Mouse (Mus musculus) liver, embryonic 12.5 days (tissue): ENCODE results near the gene Cacna2d3. TPM values are rescaled to one million over a fixed set of nuclear protein-coding genes. Genes with fewer than 3 reads are reported as not detected.

Experiments used
- ATAC-seq: fragments of 200-750 bp; cut with Nextera tagmentation; 2 replicates; pipeline ENCODE4 v1.8.0; 2017; ENCODE audit warnings: moderate number of reproducible peaks, mild to moderate bottlenecking, moderate library complexity
- H3K27ac ChIP-seq: fragments of 300-500 bp; sonication (generic); 2 replicates; pipeline ENCODE4 v1.5.1; 2016; ENCODE audit warnings: mild to moderate bottlenecking
- H3K27me3 ChIP-seq: fragments of 300-500 bp; sonication (generic); replicated peaks from 2 replicates; pipeline ENCODE4 v1.6.1; 2016; ENCODE audit warnings: mild to moderate bottlenecking, moderate library complexity
- H3K36me3 ChIP-seq: fragments of 300-500 bp; sonication (generic); 2 replicates; pipeline ENCODE4 v1.6.1; 2016; ENCODE audit warnings: mild to moderate bottlenecking, moderate library complexity
- H3K4me1 ChIP-seq: fragments of 300-500 bp; sonication (generic); 2 replicates; pipeline ENCODE4 v1.6.1; 2016
- H3K4me2 ChIP-seq: fragments of 300-500 bp; sonication (generic); 2 replicates; pipeline ENCODE4 v1.6.1; 2016; ENCODE audit warnings: mild to moderate bottlenecking, moderate library complexity
- H3K4me3 ChIP-seq: fragments of 300-500 bp; sonication (generic); 2 replicates; pipeline ENCODE4 v1.5.1; 2016; ENCODE audit warnings: mild to moderate bottlenecking, moderate library complexity
- H3K9ac ChIP-seq: fragments of 300-500 bp; sonication (generic); 2 replicates; pipeline ENCODE4 v1.6.1; 2016; ENCODE audit warnings: mild to moderate bottlenecking, moderate library complexity
- H3K9me3 ChIP-seq: fragments of 300-500 bp; sonication (generic); replicated peaks from 2 replicates; pipeline ENCODE4 v1.6.1; 2016; ENCODE audit warnings: mild to moderate bottlenecking, moderate library complexity
- WGBS: fragments of 180-500 bp; shearing (Covaris S2); methylation state at CpG from one replicate; pipeline ENCODE4 v1.1.7; 2016; ENCODE audit not compliant: insufficient replicate concordance; 5-methylcytosine and 5-hydroxymethylcytosine counted together
- polyA plus RNA-seq: library from polyadenylated mRNA; unstranded; fragments of >200 nt; fragmentation: Nextera tagmentation; extraction: Ambion mirVana; gene quantifications from 2 replicates; pipeline ENCODE4 v1.2.1, GENCODE M21; 2016

Cacna2d3 gene
- polyA plus RNA-seq, 1 experiment from 2014 or later, result 0.39 TPM

GRCm38 (mm10) chr14:28887373-28887772 lies 834.3 kb downstream of the Cacna2d3 start:
- no peak overlapping the region for H3K4me2 ChIP-seq
- H3K9me3 ChIP-seq, result no peaks in the 10 kb centered on the region
- H3K27ac ChIP-seq, result no peak overlapping the region
- WGBS, result 74% methylated on average over 1 of the region's 1 CpGs
- no peaks in the 10 kb centered on the region for H3K27me3 ChIP-seq
- no peak for ATAC-seq
- no peak overlapping the region for H3K4me3 ChIP-seq
- no peak overlapping the region for H3K9ac ChIP-seq
- H3K4me1 ChIP-seq, result no peaks in the 10 kb centered on the region
- H3K36me3 ChIP-seq, result no peaks in the 10 kb centered on the region

GRCm38 (mm10) chr14:28886661-28887060 lies 835.0 kb downstream of the Cacna2d3 start:
- no peak overlapping the region for H3K9ac ChIP-seq
- no peaks in the 10 kb centered on the region for H3K9me3 ChIP-seq
- H3K36me3 ChIP-seq, result no peaks in the 10 kb centered on the region
- no peak overlapping the region for H3K4me2 ChIP-seq
- H3K4me1 ChIP-seq, result no peaks in the 10 kb centered on the region
- 70% methylated on average over 4 of the region's 4 CpGs for WGBS
- H3K4me3 ChIP-seq, result no peak overlapping the region
- H3K27me3 ChIP-seq, result no peaks in the 10 kb centered on the region
- ATAC-seq, result no peak
- no peak overlapping the region for H3K27ac ChIP-seq

- WGBS, result 69% methylated on average over 6 of the region's 6 CpGs
Observed at GRCm38 (mm10) chr14:28870983-28871382, 850.7 kb downstream of the Cacna2d3 start.

GRCm38 (mm10) chr14:28870382-28870781 lies 851.3 kb downstream of the Cacna2d3 start:
- Histone ChIP-seq H3K4me2 (no peak overlapping the region), H3K4me1 (no peaks in the 10 kb centered on the region), H3K27ac (no peak overlapping the region), H3K9me3 (no peaks in the 10 kb centered on the region), H3K36me3 (no peaks in the 10 kb centered on the region), H3K4me3 (no peak overlapping the region), H3K27me3 (no peaks in the 10 kb centered on the region), H3K9ac (no peak overlapping the region)
- no peak for ATAC-seq
- 73% methylated on average over 5 of the region's 5 CpGs for WGBS

More at GRCm38 (mm10) chr14:28870983-28871382, 850.7 kb downstream of the Cacna2d3 start:
- Histone ChIP-seq H3K27me3 (no peaks in the 10 kb centered on the region), H3K4me3 (no peak overlapping the region), H3K36me3 (no peaks in the 10 kb centered on the region), H3K4me2 (no peak overlapping the region), H3K4me1 (no peaks in the 10 kb centered on the region), H3K9me3 (no peaks in the 10 kb centered on the region), H3K9ac (no peak overlapping the region), H3K27ac (no peak overlapping the region)
- no peak for ATAC-seq

- Histone ChIP-seq H3K27ac (no peak overlapping the region), H3K9ac (no peak overlapping the region), H3K4me1 (no peaks in the 10 kb centered on the region), H3K27me3 (no peaks in the 10 kb centered on the region), H3K4me3 (no peak overlapping the region), H3K9me3 (no peaks in the 10 kb centered on the region), H3K4me2 (no peak overlapping the region), H3K36me3 (no peaks in the 10 kb centered on the region)
- no peak for ATAC-seq
- WGBS, result 61% methylated on average over 4 of the region's 4 CpGs
Observed at GRCm38 (mm10) chr14:28864925-28865324, 856.7 kb downstream of the Cacna2d3 start.

GRCm38 (mm10) chr14:28861142-28861541 lies 860.5 kb downstream of the Cacna2d3 start:
- H3K4me3 ChIP-seq, result no peak overlapping the region
- no peaks in the 10 kb centered on the region for H3K27me3 ChIP-seq
- H3K9ac ChIP-seq, result no peak overlapping the region
- H3K27ac ChIP-seq, result no peak overlapping the region
- H3K4me1 ChIP-seq, result no peaks in the 10 kb centered on the region
- no peak for ATAC-seq
- H3K36me3 ChIP-seq, result no peaks in the 10 kb centered on the region
- WGBS, result 76% methylated on average over 2 of the region's 2 CpGs
- H3K4me2 ChIP-seq, result no peak overlapping the region
- no peaks in the 10 kb centered on the region for H3K9me3 ChIP-seq

Other genes starting within 250 kb of the Cacna2d3 start
- 133 and 142 TPM in 2 replicates for gene Selenok, start 246.4 kb upstream of the Cacna2d3 start, polyA plus RNA-seq